Mouse (Mus musculus) small intestine, adult 2 months (tissue): ENCODE measurements around the gene Nat14.

Experiments used
- CTCF ChIP-seq: fragments of 200-500 bp; IDR thresholded peaks from 2 replicates; pipeline ENCODE4 v1.5.1; 2012; ENCODE audit warnings: low read depth, mild to moderate bottlenecking, control low read depth, inconsistent platforms, low read length, moderate library complexity, mixed read lengths; ENCODE audit not compliant: insufficient replicate concordance, insufficient read length; ENCODE audit errors: extremely low read depth
- POLR2A ChIP-seq: fragments of 200-500 bp; IDR thresholded peaks from 2 replicates; pipeline ENCODE4 v1.6.1; 2012; ENCODE audit warnings: low read depth, mild to moderate bottlenecking, control low read depth, inconsistent platforms, low read length, moderate library complexity

GRCm38 (mm10) chr7:4933103-4933502, 11.3 kb downstream of the Nat14 start:
- no peak for TF ChIP-seq POLR2A
- TF ChIP-seq CTCF: no peak
